Mouse (Mus musculus): ENCODE results near the gene Grik3. TPM values are rescaled to one million over a fixed set of nuclear protein-coding genes. Genes with fewer than 3 reads are reported as not detected.

Gene Grik3
- polyA plus RNA-seq, 1 experiment from 2014 or later, result 0.11 TPM

GRCm38 (mm10) chr4:125742162-125742571, 251.7 kb downstream of the Grik3 start:
- no peaks in the 10 kb centered on the region for H3K36me3 ChIP-seq (ENCODE audit: insufficient read depth, low read length)
- H3K27me3 ChIP-seq (ENCODE audit: insufficient read depth, low read length), result no peaks in the 10 kb centered on the region
- no peak overlapping the region for H3K4me2 ChIP-seq (replicated peaks; ENCODE audit: low read depth, low read length)
- H3K9ac ChIP-seq (replicated peaks; ENCODE audit: low read length), result no peak overlapping the region
- H3K4me1 ChIP-seq (ENCODE audit: insufficient read depth, low read length), result no peaks in the 10 kb centered on the region
- H3K4me3 ChIP-seq (ENCODE audit: low read length), result no peak overlapping the region
- no peaks in the 10 kb centered on the region for H3K9me3 ChIP-seq (ENCODE audit: low read length)
- no peak overlapping the region for H3K27ac ChIP-seq (ENCODE audit: low read length)
- WGBS, result 86% methylated on average over 16 of the region's 16 CpGs
- no peak for ATAC-seq (ENCODE audit: low FRiP score, low TSS enrichment)

GRCm38 (mm10) chr4:125745902-125746301, 255.4 kb downstream of the Grik3 start:
- Histone ChIP-seq H3K36me3 (ENCODE audit: insufficient read depth, low read length) (no peaks in the 10 kb centered on the region), H3K4me2 (replicated peaks; ENCODE audit: low read depth, low read length) (no peak overlapping the region), H3K9ac (replicated peaks; ENCODE audit: low read length) (no peak overlapping the region), H3K4me1 (ENCODE audit: insufficient read depth, low read length) (no peaks in the 10 kb centered on the region), H3K9me3 (ENCODE audit: low read length) (no peaks in the 10 kb centered on the region), H3K27ac (ENCODE audit: low read length) (no peak overlapping the region), H3K4me3 (ENCODE audit: low read length) (no peak overlapping the region), H3K27me3 (ENCODE audit: insufficient read depth, low read length) (no peaks in the 10 kb centered on the region)
- WGBS, result 69% methylated on average over 3 of the region's 3 CpGs
- ATAC-seq (ENCODE audit: low FRiP score, low TSS enrichment), result no peak

GRCm38 (mm10) chr4:125756393-125756792, 265.9 kb downstream of the Grik3 start:
- no peaks in the 10 kb centered on the region for H3K9me3 ChIP-seq (ENCODE audit: low read length)
- no peaks in the 10 kb centered on the region for H3K36me3 ChIP-seq (ENCODE audit: insufficient read depth, low read length)
- H3K27me3 ChIP-seq (ENCODE audit: insufficient read depth, low read length), result no peaks in the 10 kb centered on the region
- no peaks in the 10 kb centered on the region for H3K4me1 ChIP-seq (ENCODE audit: insufficient read depth, low read length)
- no peak overlapping the region for H3K9ac ChIP-seq (replicated peaks; ENCODE audit: low read length)
- no peak overlapping the region for H3K4me3 ChIP-seq (ENCODE audit: low read length)
- no peak for ATAC-seq (ENCODE audit: low FRiP score, low TSS enrichment)
- WGBS, result 78% methylated on average over 5 of the region's 5 CpGs
- no peak overlapping the region for H3K27ac ChIP-seq (ENCODE audit: low read length)
- H3K4me2 ChIP-seq (replicated peaks; ENCODE audit: low read depth, low read length), result no peak overlapping the region

GRCm38 (mm10) chr4:125760326-125760725, 269.8 kb downstream of the Grik3 start:
- no peaks in the 10 kb centered on the region for H3K9me3 ChIP-seq (ENCODE audit: low read length)
- H3K4me2 ChIP-seq (replicated peaks; ENCODE audit: low read depth, low read length), result no peak overlapping the region
- 82% methylated on average over 4 of the region's 4 CpGs for WGBS
- H3K27ac ChIP-seq (ENCODE audit: low read length), result no peak overlapping the region
- H3K27me3 ChIP-seq (ENCODE audit: insufficient read depth, low read length), result no peaks in the 10 kb centered on the region
- H3K36me3 ChIP-seq (ENCODE audit: insufficient read depth, low read length), result no peaks in the 10 kb centered on the region
- H3K4me3 ChIP-seq (ENCODE audit: low read length), result no peak overlapping the region
- ATAC-seq (ENCODE audit: low FRiP score, low TSS enrichment), result no peak
- H3K4me1 ChIP-seq (ENCODE audit: insufficient read depth, low read length), result no peaks in the 10 kb centered on the region
- no peak overlapping the region for H3K9ac ChIP-seq (replicated peaks; ENCODE audit: low read length)

GRCm38 (mm10) chr4:125763056-125763455, 272.6 kb downstream of the Grik3 start:
- Histone ChIP-seq H3K27me3 (ENCODE audit: insufficient read depth, low read length) (no peaks in the 10 kb centered on the region), H3K4me3 (ENCODE audit: low read length) (no peak overlapping the region), H3K27ac (ENCODE audit: low read length) (no peak overlapping the region), H3K9ac (replicated peaks; ENCODE audit: low read length) (no peak overlapping the region), H3K4me1 (ENCODE audit: insufficient read depth, low read length) (no peaks in the 10 kb centered on the region), H3K9me3 (ENCODE audit: low read length) (no peaks in the 10 kb centered on the region), H3K4me2 (replicated peaks; ENCODE audit: low read depth, low read length) (no peak overlapping the region), H3K36me3 (ENCODE audit: insufficient read depth, low read length) (no peaks in the 10 kb centered on the region)
- 13% methylated on average over 5 of the region's 5 CpGs for whole genome bisulfite sequencing
- ATAC-seq (ENCODE audit: low FRiP score, low TSS enrichment), result no peak

Small RNAs within 50 kb of the gene (microRNA-seq; reads per million reads assigned to microRNA genes)
- not detected for gene Mir692-2

Measured in kidney, embryonic 16.5 days (tissue).